Mouse (Mus musculus) right cerebral cortex, postnatal 36 days (tissue): ENCODE results near the gene Cnr2.

Experiments
- DNase-seq, 2 experiments: peaks; one replicate each; pipeline ENCODE4 v3.0.0; 2022; ENCODE audit warnings: low spot score in 2 of 2, mixed read lengths in 1 of 2

Cnr2 gene

DNA sequence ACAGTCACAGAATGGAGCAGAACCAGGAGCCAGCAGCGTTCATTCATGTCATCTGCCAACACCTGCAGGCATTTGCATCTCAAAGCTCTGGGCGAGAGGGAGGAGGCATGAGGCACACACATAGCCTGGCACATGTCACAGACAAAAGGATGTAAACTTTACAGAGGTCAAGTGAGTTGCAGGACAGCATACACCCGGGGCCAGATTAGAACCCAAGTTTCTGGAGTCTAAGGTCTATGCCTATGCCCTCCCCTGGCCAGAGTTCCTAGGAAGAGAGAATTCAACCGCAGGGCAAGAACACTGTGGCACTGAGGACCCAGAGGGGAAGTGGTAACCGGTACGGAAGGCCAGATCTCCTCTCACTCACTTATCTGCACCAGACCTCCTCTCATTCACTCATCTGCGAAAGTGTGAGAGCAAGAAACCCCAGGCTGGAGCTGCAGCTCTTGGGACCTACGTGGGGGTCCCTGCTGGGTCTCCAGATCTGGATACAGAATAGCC lies at the start of gene Cnr2:
TSS of gene Cnr2 (plus strand) at position 324 of the 501 bp plus-strand sequence.
- DNase-seq = no peak

DNA sequence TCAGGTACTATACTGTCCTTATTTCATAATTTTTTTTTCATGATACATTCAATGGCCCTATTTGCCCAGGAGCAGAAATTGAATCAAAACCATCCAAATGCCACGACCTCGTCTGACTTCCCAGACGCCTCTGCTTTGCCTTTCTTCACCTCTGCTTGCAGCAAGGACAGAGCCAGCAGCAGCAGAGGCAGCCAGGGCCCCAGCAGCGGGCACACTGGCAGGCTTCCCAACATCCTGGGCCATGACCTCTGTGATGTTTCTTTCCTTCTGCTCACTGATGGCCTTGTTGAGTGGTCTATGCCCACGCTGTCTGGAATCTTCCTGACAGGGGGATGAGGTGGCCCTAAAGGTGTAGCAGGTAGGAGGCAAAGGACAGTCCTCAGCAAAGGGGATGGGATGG lies 47.6 kb upstream of the Cnr2 start:
- DNase-seq = no peak

DNA sequence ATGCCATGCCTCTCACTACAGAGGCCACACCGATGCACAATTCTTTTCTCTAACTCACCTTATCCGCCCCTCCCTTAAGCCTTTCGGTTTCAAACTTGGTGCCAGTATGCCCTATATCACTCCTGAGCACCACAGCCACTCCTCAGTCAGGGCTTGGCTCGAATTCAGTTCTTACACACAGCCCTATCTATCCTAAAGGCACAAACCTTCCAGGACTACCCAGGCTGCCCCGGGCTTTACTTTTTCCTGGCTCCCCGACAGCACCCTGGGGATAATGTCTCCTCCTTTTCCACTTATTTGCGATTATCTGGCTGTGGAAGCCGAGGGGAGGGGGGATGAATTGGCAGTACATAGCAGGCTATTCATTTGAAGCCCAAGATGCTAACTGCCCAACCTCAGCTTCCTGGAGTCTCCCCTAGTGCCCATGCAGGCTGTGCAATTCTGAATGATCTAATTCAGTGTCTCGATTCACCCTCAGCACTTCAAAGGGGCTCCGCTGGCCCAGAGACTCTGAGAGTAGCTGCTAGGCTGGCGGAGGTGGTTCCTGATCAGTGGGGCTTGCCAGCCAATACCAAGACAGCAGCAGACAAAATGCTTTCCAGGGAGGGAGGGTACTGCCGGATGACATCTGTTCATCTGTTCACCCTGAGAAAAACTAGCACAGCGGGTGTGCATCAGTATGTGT lies 44.6 kb upstream of the Cnr2 start:
- DNase-seq = peak; percentile 34 to 37

DNA sequence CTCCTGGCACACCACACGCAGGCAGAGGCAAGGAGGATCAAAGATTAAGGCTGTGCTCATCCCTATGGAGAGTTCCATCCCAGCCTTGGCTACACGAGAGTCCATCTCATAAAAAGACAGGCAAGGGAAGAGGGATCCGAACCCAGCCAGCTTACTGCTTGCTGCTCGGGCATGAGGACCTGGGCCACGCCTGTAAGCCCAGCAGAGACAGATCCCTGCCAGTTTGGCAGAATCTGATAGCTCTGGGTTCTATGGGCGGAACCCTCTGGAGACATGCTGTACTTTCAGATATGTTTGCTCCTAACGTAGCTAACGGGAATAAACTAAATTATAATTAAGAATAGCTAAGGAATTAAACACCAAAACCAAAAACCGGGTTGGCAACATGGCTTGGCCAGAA lies 43.3 kb upstream of the Cnr2 start:
- no peak for DNase-seq

DNA sequence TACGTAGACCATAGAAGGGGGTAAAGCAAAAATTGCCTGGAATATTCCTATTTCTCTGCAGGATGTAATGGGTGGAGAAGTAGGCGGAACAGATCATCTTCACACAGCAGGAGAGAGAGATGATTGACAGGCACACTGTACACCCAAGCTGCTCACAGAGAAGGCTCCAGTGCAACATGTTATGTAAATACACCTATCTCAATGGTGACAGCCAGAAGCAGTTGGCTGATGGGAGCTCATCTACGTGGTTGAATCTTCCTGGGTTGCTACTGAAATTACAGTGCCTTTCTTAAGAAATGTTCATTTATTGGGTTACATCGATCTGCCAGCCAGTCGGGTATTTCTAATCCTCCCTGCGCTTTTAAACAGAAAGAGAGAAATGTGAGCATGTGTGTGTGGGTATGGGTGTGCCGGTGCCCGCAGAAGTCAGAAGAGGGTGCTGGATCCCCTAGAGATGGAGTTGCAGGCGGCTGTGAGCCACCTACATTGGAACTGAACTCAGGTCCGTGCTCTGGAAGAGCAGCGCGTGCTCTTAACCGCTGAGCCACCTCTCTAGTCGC lies 41.1 kb upstream of the Cnr2 start:
- peak in 1 of 2 experiments; percentile 28 for DNase-seq

DNA sequence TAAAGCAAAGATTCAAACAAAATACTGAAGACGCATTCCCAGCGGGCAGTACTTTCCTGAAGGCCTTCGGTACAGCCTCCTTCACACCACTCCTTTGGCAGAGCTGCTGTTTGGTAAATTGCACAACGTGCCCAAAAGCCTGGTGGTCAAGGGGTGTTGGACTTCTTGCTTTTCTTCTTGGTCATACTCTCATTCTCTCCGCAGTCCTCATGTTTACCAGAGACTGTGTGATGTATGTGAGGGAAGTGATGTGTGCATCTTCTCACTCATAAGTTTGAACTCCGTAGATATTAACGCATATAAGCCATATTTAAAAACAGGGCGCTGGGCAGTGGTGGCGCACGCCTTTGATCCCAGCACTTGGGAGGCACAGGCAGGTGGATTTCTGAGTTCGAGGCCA lies 40.6 kb upstream of the Cnr2 start:
- DNase-seq = no peak

DNA sequence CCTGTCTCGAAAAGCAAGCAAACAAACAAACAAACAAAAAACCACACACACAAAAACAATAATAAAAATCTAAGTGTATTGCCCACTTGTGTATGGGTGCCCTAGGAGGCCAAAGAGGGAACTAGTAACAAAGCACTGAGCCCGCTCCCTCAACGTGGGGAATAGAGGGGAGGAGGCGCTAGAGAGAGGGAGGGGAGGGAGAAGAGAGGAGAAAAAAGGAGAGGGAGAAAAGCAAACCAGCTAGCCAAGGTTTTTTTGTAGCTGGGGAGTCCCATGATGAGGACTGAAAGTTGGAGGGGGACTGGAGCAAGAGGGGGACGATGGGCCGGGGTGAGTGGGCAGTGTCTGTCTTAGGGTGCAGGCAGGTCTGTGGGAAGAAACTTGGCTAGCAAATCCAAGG lies 40.1 kb upstream of the Cnr2 start:
- no peak for DNase-seq

DNA sequence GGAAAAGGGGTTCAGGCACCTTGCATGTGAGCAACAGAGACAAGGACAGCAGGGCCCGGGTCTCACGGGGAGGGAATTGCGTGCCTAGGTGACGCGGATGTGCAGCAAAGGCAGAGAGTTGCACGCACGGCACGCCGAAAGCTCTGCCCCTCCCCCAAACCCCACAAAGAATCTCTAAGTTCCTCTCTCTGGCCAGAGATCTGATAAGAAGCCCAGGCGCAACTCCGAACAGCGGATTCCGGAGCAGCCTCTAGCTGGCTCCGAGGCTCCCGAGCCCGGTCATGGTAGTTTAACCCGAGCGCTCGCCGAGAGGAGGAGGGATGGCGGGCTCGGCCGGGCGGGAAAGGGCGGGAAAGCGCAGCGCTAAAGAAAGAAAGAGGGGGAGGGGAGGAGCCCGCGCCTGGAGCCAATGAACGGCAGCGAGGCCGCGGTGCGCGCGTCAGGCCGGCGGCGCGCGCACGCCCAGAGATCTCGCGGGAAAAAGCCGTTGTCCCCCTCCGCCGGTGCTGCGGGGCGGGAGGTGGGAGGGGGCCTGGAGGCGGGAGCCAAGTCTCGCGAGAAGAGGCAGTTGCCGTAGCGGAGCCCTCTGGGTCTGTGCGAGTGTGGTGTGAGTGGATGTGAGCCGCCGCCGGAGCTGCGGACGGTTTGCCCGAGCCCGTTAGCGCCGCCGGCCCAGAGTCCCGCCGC lies 39.5 kb upstream of the Cnr2 start, which contains the start of gene Srsf10:
TSS of gene Srsf10 (plus strand) at position 212 of the 687 bp plus-strand sequence.
- DNase-seq = peak; percentile 92 to 94

DNA sequence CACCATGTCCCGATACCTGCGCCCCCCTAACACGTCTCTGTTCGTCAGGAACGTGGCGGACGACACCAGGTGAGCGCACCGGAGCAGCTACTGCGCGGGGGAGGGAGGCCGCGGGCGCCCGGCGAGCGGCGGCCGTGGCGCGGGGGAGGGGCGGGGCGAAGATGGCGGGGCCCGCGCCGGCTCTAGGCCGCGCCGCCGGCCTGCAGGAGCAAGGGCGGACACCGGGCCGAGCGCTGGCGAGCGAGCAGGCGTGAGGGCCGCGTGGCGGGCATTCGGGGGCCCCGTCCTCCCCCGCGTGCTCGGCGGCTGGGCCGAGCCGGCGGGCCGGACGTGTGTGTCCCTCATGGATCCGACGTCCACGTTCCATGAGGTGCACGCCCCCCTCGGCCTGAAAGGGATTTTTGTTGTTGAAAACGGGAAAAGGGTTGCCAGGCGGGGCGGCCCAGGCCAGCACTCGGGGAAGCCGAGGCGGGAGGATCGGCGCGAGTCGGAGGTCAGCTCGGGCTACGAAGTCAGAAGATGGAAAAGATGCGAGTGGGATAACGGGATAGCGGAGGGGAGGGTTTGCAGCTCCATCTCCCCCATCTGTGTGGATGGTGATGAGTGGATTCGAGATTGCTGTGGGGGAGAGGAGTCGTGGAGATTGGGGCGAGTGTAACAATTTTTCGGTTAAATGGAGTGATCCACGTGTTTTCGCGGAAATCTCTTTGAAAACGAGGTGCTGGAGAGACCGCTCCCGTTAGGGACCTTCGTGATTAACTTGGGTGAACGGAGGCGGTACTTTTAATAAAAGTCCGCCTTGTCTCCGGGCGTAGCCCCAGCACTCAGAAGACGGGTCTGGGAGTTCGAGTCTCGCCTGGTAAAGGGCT lies 38.7 kb upstream of the Cnr2 start:
- peak; percentile 32 to 45 for DNase-seq

DNA sequence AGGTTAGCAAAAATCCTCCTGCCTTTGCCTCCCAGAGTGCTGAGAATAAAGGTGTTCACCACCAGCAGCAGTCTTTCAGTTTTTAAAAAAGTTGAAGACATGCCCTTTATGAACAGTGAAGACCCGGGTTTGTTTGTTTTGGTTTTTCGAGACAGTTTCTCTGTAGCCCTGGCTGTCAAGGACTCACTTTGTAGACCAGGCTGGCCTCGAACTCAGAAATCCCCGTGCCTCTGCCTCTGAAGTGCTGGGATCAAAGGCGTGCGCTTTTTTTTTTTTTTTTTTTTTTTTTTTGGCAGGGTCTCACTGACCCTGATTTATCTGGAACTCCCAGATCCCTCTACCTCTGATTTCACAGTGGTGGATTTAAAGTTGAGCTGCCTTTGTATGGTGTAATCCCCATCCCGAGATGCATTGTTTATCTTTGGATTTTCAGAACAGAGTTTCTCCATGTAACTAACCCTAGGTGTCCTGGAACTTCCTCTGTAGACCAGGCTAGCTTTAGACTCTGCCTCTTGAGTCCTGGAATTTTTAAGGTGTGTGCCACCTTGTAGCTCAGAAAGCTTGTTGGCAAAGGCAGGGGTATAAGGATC lies 37.5 kb upstream of the Cnr2 start:
- DNase-seq = no peak

DNA sequence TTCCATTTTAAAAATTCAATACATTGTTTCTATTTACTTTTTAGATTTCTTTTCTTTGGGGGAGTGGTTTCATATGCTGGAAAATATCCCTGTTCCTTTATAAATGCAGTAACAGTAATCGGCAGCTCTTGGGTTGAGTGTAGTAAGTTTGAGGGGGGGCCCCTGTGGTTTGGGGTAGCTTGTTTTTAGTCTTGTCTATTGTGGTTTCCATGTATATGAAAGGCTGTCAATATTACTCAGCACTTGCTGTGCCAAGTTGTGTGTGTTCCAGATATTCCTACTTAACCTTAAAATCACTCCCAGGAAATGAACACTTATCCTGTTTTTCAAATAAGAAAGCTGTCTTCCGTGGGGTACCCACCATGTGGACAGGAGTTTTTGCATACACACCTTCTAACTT lies 26.2 kb upstream of the Cnr2 start:
- DNase-seq = no peak

DNA sequence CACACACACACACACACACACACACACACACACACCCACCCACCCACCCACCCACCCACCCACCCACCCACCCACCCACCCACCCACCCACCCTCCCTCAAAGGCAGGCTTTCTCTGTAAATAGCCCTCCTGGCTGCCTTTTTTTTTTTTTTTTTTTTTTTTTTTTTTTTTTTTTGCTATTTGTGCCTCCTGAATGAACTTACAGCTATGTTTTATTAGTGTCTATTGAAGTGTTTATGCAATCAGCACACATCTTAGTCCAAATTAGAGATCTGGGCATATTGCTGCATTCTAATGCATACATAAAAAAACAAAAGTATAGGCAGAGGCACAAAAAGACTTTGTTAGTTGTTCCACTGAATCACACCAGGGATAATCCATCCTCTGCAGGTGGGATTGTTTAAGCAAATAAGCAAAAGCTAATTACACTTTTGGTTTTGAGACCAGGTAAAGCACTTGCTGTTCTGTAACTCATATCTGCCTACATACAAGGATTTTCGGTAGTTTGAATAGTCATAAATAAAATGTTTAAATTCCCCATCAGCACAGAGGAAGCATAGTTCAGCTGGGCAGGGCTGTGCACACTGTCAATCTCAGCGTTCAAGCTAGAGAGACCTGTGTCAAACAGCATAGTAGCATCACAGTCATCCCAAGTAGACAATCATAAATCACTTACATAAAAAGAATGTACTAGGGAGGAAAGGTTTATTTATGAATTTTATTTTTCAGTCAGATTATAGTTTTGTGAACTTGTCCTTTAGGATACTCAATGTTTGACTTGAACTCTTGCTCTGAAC lies 24.8 kb upstream of the Cnr2 start:
- DNase-seq = no peak

DNA sequence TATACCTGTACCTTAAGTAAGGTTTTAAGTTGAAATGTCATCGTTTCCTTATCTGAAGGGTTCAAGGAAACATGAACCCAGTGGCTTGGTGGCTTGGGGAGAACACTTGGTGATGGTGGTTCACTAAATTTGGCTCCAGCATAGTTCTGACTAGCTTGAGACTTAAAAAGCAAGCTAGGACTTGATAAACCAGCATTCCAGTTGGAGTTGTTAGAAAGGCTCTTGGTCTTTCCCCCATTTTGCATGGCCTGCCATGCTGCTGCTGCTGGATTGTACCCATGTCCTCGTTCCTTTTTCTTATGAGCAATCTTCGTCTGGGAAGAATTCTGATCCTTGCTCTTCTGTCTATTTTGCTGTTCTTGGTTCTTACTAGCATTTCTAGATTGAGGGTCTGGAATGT lies 23.2 kb upstream of the Cnr2 start:
- DNase-seq = no peak

DNA sequence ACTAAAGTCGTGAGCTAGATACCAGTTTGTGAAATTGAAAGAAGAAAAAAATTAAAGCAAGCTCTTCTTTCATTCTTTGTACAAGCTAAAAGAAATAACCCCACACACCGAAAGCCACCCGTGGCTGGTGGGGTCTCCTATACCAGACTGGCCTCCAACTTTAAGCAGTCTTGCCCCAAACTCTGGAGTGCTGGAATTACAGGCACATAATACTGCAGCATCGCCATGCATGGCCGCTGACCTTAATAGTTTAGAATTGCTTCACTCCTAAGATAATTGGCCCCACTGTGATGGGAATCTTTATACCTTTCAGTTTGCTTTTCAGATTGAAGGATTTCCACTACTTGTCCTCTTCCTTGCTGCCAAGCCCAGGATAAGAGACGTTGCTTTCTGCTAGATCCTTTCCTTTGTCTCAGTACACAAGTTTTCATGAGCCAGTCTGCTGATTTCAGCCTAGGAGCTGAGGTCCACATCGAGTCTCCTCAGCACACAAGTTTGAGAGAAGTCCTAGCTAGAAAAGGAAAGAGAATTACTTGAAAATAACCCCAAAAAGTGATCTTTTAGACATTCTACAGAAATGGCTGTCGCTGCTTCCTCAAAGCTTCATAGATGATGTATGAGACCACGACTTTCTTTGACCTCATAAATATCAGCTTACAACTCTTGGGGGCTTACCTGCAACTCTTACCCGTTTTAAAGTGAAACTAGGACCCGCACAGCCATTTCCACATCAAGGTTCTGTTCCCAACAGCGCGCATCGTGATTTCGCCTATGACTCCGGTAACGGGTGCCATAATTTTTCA lies 22.4 kb upstream of the Cnr2 start:
- DNase-seq = no peak

DNA sequence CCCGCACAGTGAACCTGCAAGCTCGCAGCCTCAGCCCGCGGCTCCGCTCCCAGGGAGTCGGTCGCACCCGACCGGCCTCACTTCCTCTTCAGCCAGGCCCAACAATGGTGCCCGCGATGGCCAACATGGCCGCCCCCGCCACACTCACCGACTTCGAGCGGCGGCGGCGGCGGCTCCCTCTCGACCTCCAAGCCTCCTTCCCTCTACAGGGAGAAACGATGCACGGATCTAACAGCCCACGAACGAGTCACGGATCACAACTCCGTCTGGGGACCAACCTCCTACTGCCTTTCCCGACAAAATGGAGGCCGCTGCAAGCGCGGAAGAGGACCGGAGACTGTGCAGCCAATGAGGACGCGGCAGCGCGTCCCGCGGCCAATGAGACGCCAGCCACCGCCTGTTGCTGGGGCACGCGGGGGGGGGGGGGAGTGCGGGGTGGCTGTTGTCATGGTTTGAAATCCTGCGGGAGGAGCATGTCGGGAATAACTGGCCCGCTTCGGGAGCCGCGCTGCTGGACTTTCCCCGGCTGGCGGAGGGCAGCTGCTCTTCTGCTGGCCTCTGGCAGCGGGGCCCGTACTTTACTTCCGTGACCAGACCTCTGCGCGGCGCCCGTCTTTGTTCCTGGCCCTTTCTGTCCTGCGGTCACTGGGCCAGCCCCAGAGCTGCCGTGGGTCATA lies 21.5 kb upstream of the Cnr2 start, which contains the start of gene Pnrc2:
TSS of gene Pnrc2 (minus strand) at position 325 of the 677 bp plus-strand sequence.
- DNase-seq = peak; percentile 85 to 87

DNA sequence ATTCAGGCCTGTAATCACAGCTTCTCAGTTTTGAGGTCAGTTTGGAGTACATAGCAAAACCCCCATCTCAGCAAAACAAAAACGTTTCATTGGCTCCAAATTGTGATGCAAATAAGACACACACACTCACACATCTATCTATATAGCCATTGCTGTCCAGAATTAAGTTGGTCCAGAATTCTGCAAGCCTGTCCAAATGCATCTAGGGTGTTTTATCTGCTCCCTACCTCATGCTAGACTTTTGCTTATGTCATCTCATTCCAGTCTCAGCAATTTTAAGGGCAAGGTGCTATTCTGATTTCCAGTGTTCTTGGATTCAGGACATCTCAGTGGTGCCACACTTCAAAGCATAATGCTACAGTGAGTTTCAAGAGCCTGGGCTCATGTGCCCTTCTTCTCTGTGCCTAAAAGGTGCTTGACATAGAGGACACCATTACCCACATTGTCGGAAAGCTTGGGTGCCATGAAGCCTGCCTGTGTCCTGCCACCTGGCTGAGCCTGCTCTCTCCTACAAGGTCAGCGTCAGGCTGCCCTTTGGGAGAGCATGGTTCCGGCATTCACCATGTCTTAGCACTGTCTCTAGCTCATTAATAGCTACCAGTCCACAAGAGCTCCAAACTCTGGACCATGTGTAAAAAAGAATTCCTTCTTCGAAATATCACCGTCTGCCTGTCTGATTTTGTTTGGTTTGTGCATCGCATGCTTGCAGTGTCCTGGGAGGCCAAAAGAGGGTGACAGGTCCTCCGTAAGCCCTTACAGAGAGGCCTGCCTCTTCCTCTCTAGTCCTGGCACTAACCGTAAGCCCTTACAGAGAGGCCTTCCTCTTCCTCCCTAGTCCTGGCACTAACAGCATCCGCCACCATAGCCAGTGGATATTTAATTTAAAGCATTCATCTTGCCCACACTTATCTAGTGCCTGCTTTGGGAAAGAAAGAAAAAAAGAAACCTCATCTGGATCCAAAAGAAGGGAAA lies 20.3 kb upstream of the Cnr2 start:
- no peak for DNase-seq

DNA sequence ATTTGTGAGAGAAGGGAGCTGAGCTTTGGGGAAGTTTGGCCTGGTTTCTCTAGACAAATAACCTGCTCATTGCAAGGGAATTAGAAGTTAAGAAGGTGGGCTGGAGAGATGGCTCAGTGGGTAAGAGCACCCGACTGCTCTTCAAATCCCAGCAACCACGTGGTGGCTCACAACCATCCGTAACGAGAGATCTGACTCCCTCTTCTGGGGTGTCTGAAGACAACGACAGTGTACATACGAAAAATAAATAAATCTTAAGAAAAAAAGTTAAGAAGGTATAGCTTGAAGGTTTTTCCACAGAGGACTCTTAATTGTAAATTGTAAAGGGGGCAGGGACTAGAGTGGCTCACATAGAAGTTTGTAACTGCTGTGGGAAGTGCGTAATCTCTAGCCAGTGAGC lies 19.6 kb upstream of the Cnr2 start:
- no peak for DNase-seq

DNA sequence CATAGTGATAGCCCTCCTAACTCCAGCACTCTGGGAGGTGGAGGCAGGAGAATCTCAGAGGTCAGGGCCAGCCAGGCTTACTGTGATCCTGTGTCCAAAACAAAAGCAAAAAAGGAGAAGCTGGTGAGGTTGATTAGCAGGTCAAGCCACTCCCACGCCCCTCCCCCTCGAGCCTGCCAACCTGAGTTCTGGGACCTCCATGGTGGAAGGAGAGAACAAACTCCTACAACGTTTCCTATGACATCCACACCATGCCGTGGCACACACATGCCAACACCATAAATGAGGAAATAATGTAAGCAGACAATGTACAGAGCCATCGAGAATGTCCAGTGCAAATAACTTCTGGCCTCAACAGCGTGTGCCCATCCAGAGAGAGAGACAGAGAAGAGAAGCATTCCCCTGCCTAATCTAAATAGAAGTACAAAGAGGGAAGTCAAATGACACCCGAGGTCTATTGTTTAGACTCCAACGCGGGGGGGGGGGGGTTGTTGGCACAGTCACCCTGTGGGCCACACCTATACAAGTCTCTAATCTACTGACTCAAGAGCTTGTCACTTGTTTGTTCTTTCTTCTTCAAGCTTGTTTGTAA lies 19.1 kb upstream of the Cnr2 start:
- DNase-seq = peak in 1 of 2 experiments; percentile 18
